Mouse (Mus musculus) c-Kit-negative CD71-positive TER-119-positive erythroid progenitor cells, embryonic 14.5 days (primary cell): ENCODE results near the gene Fras1.

Source experiments
- DNase-seq: peaks from one replicate; pipeline ENCODE4 v3.0.0-alpha.2; 2013; ENCODE audit warnings: low read depth, low spot score

Fras1 gene

GRCm38 (mm10) chr5:96405139-96405842 is 31.5 kb downstream of the Fras1 start:
- no peak for DNase-seq

- DNase-seq, result no peak
These were observed 34.5 kb downstream of the Fras1 start for GRCm38 (mm10) chr5:96408291-96408690.

GRCm38 (mm10) chr5:96412754-96413394 is 39.1 kb downstream of the Fras1 start:
- DNase-seq, result no peak

GRCm38 (mm10) chr5:96417121-96417520 is 43.4 kb downstream of the Fras1 start:
- no peak for DNase-seq

GRCm38 (mm10) chr5:96421550-96421949 is 47.8 kb downstream of the Fras1 start:
- DNase-seq, result no peak

- no peak for DNase-seq
These were observed 49.0 kb downstream of the Fras1 start for GRCm38 (mm10) chr5:96422716-96423115.

GRCm38 (mm10) chr5:96425391-96425790 is 51.6 kb downstream of the Fras1 start:
- no peak for DNase-seq

GRCm38 (mm10) chr5:96429532-96430141 is 55.9 kb downstream of the Fras1 start:
- no peak for DNase-seq

GRCm38 (mm10) chr5:96437870-96438269 is 64.1 kb downstream of the Fras1 start:
- no peak for DNase-seq

GRCm38 (mm10) chr5:96439811-96440210 is 66.1 kb downstream of the Fras1 start:
- DNase-seq, result no peak

- no peak for DNase-seq
These were observed 73.7 kb downstream of the Fras1 start for GRCm38 (mm10) chr5:96447460-96447859.

GRCm38 (mm10) chr5:96452027-96452426 is 78.3 kb downstream of the Fras1 start:
- no peak for DNase-seq

- DNase-seq, result no peak
These were observed 79.6 kb downstream of the Fras1 start for GRCm38 (mm10) chr5:96453386-96453785.

GRCm38 (mm10) chr5:96454422-96454821 is 80.7 kb downstream of the Fras1 start:
- DNase-seq, result no peak

GRCm38 (mm10) chr5:96455241-96455640 is 81.5 kb downstream of the Fras1 start:
- no peak for DNase-seq

- DNase-seq, result no peak
These were observed 83.7 kb downstream of the Fras1 start for GRCm38 (mm10) chr5:96457436-96457958.

GRCm38 (mm10) chr5:96459605-96460004 is 85.8 kb downstream of the Fras1 start:
- peak; percentile 44 for DNase-seq

- no peak for DNase-seq
These were observed 88.4 kb downstream of the Fras1 start for GRCm38 (mm10) chr5:96462197-96462596.

- DNase-seq, result no peak
These were observed 92.7 kb downstream of the Fras1 start for GRCm38 (mm10) chr5:96466461-96466860.

GRCm38 (mm10) chr5:96471995-96472394 is 98.2 kb downstream of the Fras1 start:
- DNase-seq, result no peak

- DNase-seq, result no peak
These were observed 101.7 kb downstream of the Fras1 start for GRCm38 (mm10) chr5:96475488-96475887.

- no peak for DNase-seq
These were observed 105.2 kb downstream of the Fras1 start for GRCm38 (mm10) chr5:96479003-96479402.

GRCm38 (mm10) chr5:96481159-96481558 is 107.4 kb downstream of the Fras1 start:
- no peak for DNase-seq
